Mouse (Mus musculus) midbrain, embryonic 16.5 days (tissue): ENCODE measurements at regions not wholly inside any gene's neighbourhood (a gene's known extent, or its start where the extent isn't known, plus 50 kb on each side); places are given as distances from the start of the nearest gene placed in this dataset.

Experiments
- ATAC-seq: fragments of 200-750 bp; cut with Nextera tagmentation; 2 replicates; pipeline ENCODE4 v1.8.0; 2017; ENCODE audit warnings: moderate TSS enrichment
- H3K27ac ChIP-seq: fragments of 300-500 bp; sonication (generic); 2 replicates; pipeline ENCODE4 v1.5.1; 2014; ENCODE audit warnings: mild to moderate bottlenecking, low read length, mixed read lengths
- H3K27me3 ChIP-seq: fragments of 300-500 bp; sonication (generic); 2 replicates; pipeline ENCODE4 v1.6.1; 2014; ENCODE audit warnings: low read depth, low read length, mixed read lengths; ENCODE audit not compliant: control insufficient read depth, insufficient read depth
- H3K36me3 ChIP-seq: fragments of 300-500 bp; sonication (generic); 2 replicates; pipeline ENCODE4 v1.6.1; 2014; ENCODE audit warnings: mild to moderate bottlenecking, low read length, moderate library complexity, mixed read lengths; ENCODE audit not compliant: control insufficient read depth, insufficient read depth
- H3K4me1 ChIP-seq: fragments of 300-500 bp; sonication (generic); 2 replicates; pipeline ENCODE4 v1.6.1; 2014; ENCODE audit warnings: mild to moderate bottlenecking, low read length, mixed read lengths; ENCODE audit not compliant: control insufficient read depth, insufficient read depth
- H3K4me2 ChIP-seq: fragments of 300-500 bp; sonication (generic); 2 replicates; pipeline ENCODE4 v1.6.1; 2014; ENCODE audit warnings: mild to moderate bottlenecking, low read length, mixed read lengths
- H3K4me3 ChIP-seq: fragments of 300-500 bp; sonication (generic); 2 replicates; pipeline ENCODE4 v1.5.1; 2014; ENCODE audit warnings: low read depth, mild to moderate bottlenecking, low read length, moderate library complexity, mixed read lengths
- H3K9ac ChIP-seq: fragments of 300-500 bp; sonication (generic); 2 replicates; pipeline ENCODE4 v1.6.1; 2014; ENCODE audit warnings: low read depth, low read length, mixed read lengths
- H3K9me3 ChIP-seq: fragments of 300-500 bp; sonication (generic); replicated peaks from 2 replicates; pipeline ENCODE4 v1.6.1; 2014; ENCODE audit warnings: mild to moderate bottlenecking, low read length, mixed read lengths; ENCODE audit not compliant: control insufficient read depth, poor library complexity, severe bottlenecking
- WGBS: fragments of 180-500 bp; shearing (Covaris S2); extraction: QIAGEN DNeasy Blood & Tissue Kit; methylation state at CpG from one replicate; pipeline ENCODE4 v1.1.7; 2014; 5-methylcytosine and 5-hydroxymethylcytosine counted together

DNA sequence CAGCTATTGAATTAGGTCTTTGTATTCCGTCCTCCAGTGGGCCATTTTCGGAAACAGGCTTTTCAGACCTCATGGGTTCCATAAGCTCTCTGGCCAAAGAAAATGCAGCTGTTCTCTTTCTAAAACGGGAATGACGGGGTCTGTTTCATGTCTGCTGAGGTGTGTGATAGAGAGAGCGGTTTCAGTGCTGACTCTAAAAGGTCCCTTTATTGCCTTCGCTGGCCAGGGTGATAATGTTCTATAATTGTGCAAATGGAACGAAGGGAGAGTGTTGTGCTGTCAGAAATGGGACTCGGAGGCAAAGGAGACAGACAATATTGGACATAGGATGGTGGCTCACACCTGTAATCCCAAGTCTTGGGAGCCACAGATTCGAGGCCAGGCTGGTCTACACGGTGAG, 53.5 kb upstream of the Osbpl8 start:
- H3K4me1 ChIP-seq: no peaks in the 10 kb centered on the region
- H3K9me3 ChIP-seq: no peaks in the 10 kb centered on the region
- 59% methylated on average over 10 of the region's 10 CpGs for WGBS
- ATAC-seq: no peak
- no peaks in the 10 kb centered on the region for H3K36me3 ChIP-seq
- H3K9ac ChIP-seq: no peak overlapping the region
- no peak overlapping the region for H3K4me2 ChIP-seq
- H3K4me3 ChIP-seq: no peak overlapping the region
- H3K27me3 ChIP-seq: no peaks in the 10 kb centered on the region
- H3K27ac ChIP-seq: no peak overlapping the region

- no peak overlapping the region for H3K9ac ChIP-seq
- no peaks in the 10 kb centered on the region for H3K36me3 ChIP-seq
- no peak overlapping the region for H3K27ac ChIP-seq
- no peaks in the 10 kb centered on the region for H3K27me3 ChIP-seq
- WGBS: 45% methylated on average over 24 of the region's 24 CpGs
- no peaks in the 10 kb centered on the region for H3K9me3 ChIP-seq
- H3K4me1 ChIP-seq: no peaks in the 10 kb centered on the region
- peak overlapping the region; percentile 44 for H3K4me2 ChIP-seq
- H3K4me3 ChIP-seq: peak overlapping the region; percentile 28
- peak; percentile 53 for ATAC-seq
These were observed 55.6 kb upstream of the Osbpl8 start for GRCm38 (mm10) chr10:111108658-111109633.

DNA sequence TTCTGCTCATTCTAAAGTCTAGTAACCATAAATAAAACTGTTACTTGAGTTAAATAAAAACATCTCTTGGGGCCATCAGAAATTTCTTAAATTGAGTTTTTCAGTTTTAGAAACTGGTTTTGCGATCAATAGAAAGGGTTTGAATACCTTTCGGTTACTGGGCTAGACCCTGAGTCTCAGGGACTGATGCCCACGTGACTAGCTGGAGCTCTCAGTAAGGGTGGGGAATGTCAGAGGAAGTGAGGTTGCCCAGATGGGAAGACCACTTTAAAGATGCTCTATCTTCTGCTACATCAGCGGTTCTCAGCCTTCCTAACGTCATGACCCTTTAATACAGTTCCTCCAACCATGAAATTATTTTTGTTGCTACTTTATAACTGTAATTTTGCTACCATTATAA, 56.7 kb upstream of the Osbpl8 start:
- Histone ChIP-seq H3K4me2 (no peak overlapping the region), H3K36me3 (no peaks in the 10 kb centered on the region), H3K27me3 (no peaks in the 10 kb centered on the region), H3K4me1 (no peaks in the 10 kb centered on the region), H3K4me3 (no peak overlapping the region), H3K9me3 (no peaks in the 10 kb centered on the region), H3K27ac (no peak overlapping the region), H3K9ac (no peak overlapping the region)
- whole genome bisulfite sequencing: 87% methylated on average over 5 of the region's 5 CpGs
- ATAC-seq: no peak

DNA sequence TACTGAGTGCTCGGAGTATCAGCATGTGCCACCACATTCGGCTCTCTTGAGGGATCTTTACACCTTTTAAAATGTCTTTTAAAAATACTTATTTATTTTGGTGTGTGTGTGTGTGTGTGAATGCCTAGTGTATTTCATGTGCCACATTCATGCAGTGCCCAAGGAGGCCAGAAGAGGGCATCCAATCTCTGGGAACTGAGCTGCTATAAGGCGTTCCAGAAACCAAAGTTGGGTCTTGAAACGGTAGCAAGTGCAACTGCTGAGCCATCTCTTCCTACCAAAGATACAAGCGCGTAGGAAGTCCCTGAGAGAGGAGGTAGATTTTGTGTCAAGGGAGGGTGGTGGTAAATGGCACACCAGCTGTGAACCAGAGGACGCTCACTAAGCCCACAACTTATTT, 57.2 kb upstream of the Osbpl8 start:
- Histone ChIP-seq H3K9me3 (no peaks in the 10 kb centered on the region), H3K36me3 (no peaks in the 10 kb centered on the region), H3K4me1 (no peaks in the 10 kb centered on the region), H3K27me3 (no peaks in the 10 kb centered on the region), H3K4me2 (no peak overlapping the region), H3K4me3 (no peak overlapping the region), H3K9ac (no peak overlapping the region), H3K27ac (no peak overlapping the region)
- 70% methylated on average over 7 of the region's 7 CpGs for WGBS
- no peak for ATAC-seq

DNA sequence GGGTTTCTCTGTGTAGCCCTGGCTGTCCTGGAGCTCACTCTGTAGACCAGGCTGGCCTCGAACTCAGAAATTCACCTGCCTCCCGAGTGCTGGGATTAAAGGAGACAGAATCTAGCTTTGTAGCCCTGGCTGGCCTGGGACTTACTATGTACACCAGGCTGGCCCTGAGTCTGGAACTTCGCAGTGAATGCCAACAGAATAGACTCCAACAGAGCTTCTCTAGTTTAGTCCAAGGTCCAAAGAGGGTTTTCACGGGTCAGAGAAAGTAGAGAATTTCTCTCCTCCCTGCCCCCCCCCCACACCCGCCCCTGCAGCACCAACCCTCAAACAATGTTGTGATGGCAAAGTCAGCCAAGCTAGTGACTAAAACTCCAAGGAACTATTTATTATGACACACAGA, 58.1 kb upstream of the Osbpl8 start:
- H3K4me2 ChIP-seq: no peak overlapping the region
- H3K9ac ChIP-seq: no peak overlapping the region
- H3K9me3 ChIP-seq: no peaks in the 10 kb centered on the region
- ATAC-seq: no peak
- no peak overlapping the region for H3K4me3 ChIP-seq
- no peaks in the 10 kb centered on the region for H3K27me3 ChIP-seq
- no peaks in the 10 kb centered on the region for H3K36me3 ChIP-seq
- H3K27ac ChIP-seq: no peak overlapping the region
- H3K4me1 ChIP-seq: no peaks in the 10 kb centered on the region
- WGBS: 73% methylated on average over 5 of the region's 5 CpGs

DNA sequence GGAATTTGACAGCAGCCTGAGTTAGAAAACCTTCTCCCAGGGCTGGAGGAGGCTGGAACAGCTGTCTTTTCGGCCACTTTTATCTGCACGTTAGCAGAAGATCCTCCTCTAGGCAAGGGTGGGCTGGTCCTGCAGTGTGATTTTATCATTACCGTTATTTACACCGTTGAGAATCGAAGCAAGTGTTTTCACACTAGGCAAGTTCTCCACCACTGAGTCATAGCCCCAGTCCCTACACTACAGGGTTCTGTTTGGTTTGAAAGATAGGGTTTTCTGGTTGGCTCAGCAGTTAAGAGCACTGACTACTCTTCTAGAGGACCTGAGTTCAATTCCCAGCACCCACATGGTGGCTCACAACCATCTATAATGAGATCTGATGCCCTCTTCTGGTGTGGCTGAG, 58.9 kb upstream of the Osbpl8 start:
- Histone ChIP-seq H3K27me3 (no peaks in the 10 kb centered on the region), H3K36me3 (no peaks in the 10 kb centered on the region), H3K4me1 (no peaks in the 10 kb centered on the region), H3K27ac (no peak overlapping the region), H3K4me3 (no peak overlapping the region), H3K4me2 (no peak overlapping the region), H3K9me3 (no peaks in the 10 kb centered on the region), H3K9ac (no peak overlapping the region)
- 93% methylated on average over 5 of the region's 5 CpGs for WGBS
- ATAC-seq: no peak

GRCm38 (mm10) chr10:111103512-111103911, 61.0 kb upstream of the Osbpl8 start:
- H3K4me3 ChIP-seq: no peak overlapping the region
- no peaks in the 10 kb centered on the region for H3K9me3 ChIP-seq
- H3K36me3 ChIP-seq: no peaks in the 10 kb centered on the region
- no peak overlapping the region for H3K27ac ChIP-seq
- WGBS: 79% methylated on average over 5 of the region's 5 CpGs
- no peak overlapping the region for H3K4me2 ChIP-seq
- no peak overlapping the region for H3K9ac ChIP-seq
- no peak for ATAC-seq
- H3K27me3 ChIP-seq: no peaks in the 10 kb centered on the region
- peaks cover 8% of the 10 kb centered on the region for H3K4me1 ChIP-seq

DNA sequence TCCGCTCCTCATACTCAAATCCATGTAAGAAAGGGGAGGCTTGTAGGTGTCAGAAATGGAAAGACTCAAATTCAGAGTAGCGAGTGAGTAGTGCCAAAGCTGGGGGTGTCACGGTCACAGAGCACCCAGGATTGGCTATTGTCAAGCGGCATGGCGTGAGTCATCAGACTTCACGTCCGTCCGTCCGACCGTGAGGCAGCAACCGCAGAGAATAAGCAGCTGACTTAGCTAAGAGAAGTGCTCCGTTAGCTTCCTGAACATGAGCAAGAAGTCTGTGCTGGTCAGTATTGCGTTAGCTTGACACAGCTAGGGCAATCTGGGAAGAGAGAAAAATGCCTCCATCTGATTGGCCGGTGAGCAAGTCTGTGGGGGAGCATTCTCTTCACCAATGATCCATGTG, 61.5 kb upstream of the Osbpl8 start:
- Histone ChIP-seq H3K4me1 (peaks cover 8% of the 10 kb centered on the region), H3K9ac (no peak overlapping the region), H3K4me2 (no peak overlapping the region), H3K4me3 (no peak overlapping the region), H3K36me3 (no peaks in the 10 kb centered on the region), H3K27me3 (no peaks in the 10 kb centered on the region), H3K27ac (no peak overlapping the region), H3K9me3 (no peaks in the 10 kb centered on the region)
- 84% methylated on average over 14 of the region's 14 CpGs for WGBS
- no peak for ATAC-seq

DNA sequence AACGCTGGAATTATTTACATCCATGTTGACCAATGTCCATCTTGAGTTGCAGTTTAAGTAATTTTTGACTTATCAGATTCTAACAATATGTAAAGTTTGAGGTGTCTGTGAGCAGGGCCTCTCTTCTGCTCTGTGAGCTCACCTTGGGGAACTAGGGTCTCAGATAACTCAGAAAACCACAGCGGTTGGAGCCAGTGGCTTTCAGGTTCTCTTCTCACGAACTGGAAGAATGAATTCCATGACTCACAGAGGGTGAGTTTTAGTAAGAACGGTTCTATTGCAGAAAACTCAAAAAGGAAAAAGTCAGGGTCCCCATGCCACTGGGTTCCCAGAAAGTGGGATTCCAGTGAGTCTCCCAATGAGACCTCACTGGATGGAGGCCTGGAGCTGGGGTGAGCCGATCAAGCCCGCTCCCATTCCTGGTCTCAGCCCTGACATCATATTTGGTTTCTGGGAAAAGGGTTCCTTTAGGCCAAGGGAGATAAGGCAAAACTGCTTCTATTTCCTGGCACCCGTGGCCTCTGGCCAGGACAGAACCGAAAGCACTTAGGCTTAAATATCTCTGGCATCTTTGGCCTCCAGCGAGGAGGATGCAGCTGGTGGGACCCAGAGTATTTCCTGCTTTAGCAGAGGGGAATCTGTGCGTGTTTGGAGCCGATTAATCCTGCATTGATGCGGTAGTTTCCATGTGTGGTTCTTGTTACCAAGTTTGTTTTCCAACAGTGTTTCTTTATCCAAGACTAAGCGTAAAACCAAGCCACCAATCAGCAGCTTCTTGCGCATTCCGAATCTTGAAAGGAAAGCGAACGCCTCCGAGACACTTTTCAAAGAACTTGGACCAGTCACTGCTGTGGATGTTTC, 62.4 kb upstream of the Osbpl8 start:
- 87% methylated on average over 18 of the region's 18 CpGs for WGBS
- H3K27ac ChIP-seq: no peak overlapping the region
- no peak overlapping the region for H3K4me2 ChIP-seq
- H3K9me3 ChIP-seq: no peaks in the 10 kb centered on the region
- H3K36me3 ChIP-seq: no peaks in the 10 kb centered on the region
- no peak overlapping the region for H3K9ac ChIP-seq
- no peaks in the 10 kb centered on the region for H3K27me3 ChIP-seq
- no peak for ATAC-seq
- no peak overlapping the region for H3K4me3 ChIP-seq
- H3K4me1 ChIP-seq: peaks cover 8% of the 10 kb centered on the region
